Mouse (Mus musculus) megakaryocyte, embryonic 14.5 days (primary cell): ENCODE measurements around the gene Slc17a4.

Experiments
- FLI1 ChIP-seq: IDR thresholded peaks from 2 replicates; pipeline ENCODE4 v1.6.1; 2012; ENCODE audit warnings: low read length, inconsistent platforms, mixed read lengths
- GATA1 ChIP-seq: IDR thresholded peaks from 3 replicates; pipeline ENCODE4 v1.6.1; 2012; ENCODE audit warnings: mixed read lengths, low read length, inconsistent platforms, borderline replicate concordance

DNA sequence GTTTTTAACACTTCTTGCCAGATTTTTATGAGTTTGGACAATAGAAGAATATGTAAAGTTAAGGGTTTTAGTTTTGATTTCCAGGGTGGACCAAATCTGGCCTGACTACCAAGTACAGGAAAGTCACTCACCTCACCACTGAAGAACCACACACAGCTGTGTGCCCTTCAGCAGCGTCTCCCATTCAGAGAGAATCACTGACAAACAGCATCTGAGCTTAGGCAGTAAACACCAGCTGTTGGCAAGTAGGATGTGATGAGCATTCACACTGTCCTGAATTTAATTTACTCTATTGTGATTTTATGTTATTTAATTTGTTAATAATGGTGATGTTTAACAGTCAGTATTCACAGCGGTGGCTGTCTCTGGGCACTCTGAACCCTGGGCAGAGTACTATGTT is 11.0 kb upstream of the Slc17a4 start:
- TF ChIP-seq GATA1 = no peak
- no peak for TF ChIP-seq FLI1
